Mouse (Mus musculus) kidney, postnatal 0 days (tissue): ENCODE data around the gene Rlf. TPM values are rescaled to one million over a fixed set of nuclear protein-coding genes. Genes with fewer than 3 reads are reported as not detected.
A peak's percentile ranks its signal among the peaks of the same experiment; 100 is the strongest.

ENCODE experiments used
- ATAC-seq: fragments of 200-750 bp; cut with Nextera tagmentation; replicated peaks from 2 replicates; pipeline ENCODE4 v1.8.0; 2017; ENCODE audit warnings: low read depth, moderate number of reproducible peaks, moderate TSS enrichment, moderate library complexity; ENCODE audit not compliant: low FRiP score
- DNase-seq: peaks from one replicate; pipeline ENCODE4 v3.0.0-alpha.2; 2016; ENCODE audit warnings: low spot score
- H3K27ac ChIP-seq: fragments of 300-500 bp; sonication (generic); 2 replicates; pipeline ENCODE4 v1.5.1; 2014; ENCODE audit warnings: mild to moderate bottlenecking
- H3K27me3 ChIP-seq: fragments of 300-500 bp; sonication (generic); 2 replicates; pipeline ENCODE4 v1.6.1; 2014; ENCODE audit warnings: low read length, mixed read lengths; ENCODE audit not compliant: insufficient read depth
- H3K36me3 ChIP-seq: fragments of 300-500 bp; sonication (generic); 2 replicates; pipeline ENCODE4 v1.6.1; 2014; ENCODE audit warnings: low read length, mixed read lengths; ENCODE audit not compliant: insufficient read depth
- H3K4me1 ChIP-seq: fragments of 300-500 bp; sonication (generic); replicated peaks from 2 replicates; pipeline ENCODE4 v1.6.1; 2014; ENCODE audit warnings: antibody characterized with exemption, low read length, mixed read lengths; ENCODE audit not compliant: insufficient read depth
- H3K4me2 ChIP-seq: fragments of 300-500 bp; sonication (generic); 2 replicates; pipeline ENCODE4 v1.6.1; 2014; ENCODE audit warnings: mild to moderate bottlenecking, low read length, moderate library complexity, mixed read lengths
- H3K4me3 ChIP-seq: fragments of 300-500 bp; sonication (generic); replicated peaks from 2 replicates; pipeline ENCODE4 v1.5.1; 2014; ENCODE audit warnings: low read depth, low read length
- H3K9ac ChIP-seq: fragments of 300-500 bp; sonication (generic); 2 replicates; pipeline ENCODE4 v1.6.1; 2014; ENCODE audit warnings: low read depth, low read length
- H3K9me3 ChIP-seq: fragments of 300-500 bp; sonication (generic); replicated peaks from 2 replicates; pipeline ENCODE4 v1.6.1; 2016; ENCODE audit warnings: low read length, inconsistent platforms, mixed read lengths
- CTCF ChIP-seq: IDR thresholded peaks from 2 replicates; pipeline ENCODE4 v1.5.1; 2016; ENCODE audit warnings: antibody characterized with exemption, low read depth, mild to moderate bottlenecking, moderate library complexity
- WGBS: fragments of 180-500 bp; shearing (Covaris S2); extraction: QIAGEN DNeasy Blood & Tissue Kit; methylation state at CpG from one replicate; pipeline ENCODE4 v1.1.7; 2014; 5-methylcytosine and 5-hydroxymethylcytosine counted together
- polyA plus RNA-seq: library from polyadenylated mRNA; unstranded; fragments of >200 nt; fragmentation: Nextera tagmentation; extraction: Ambion mirVana; gene quantifications from 2 replicates; pipeline ENCODE4 v1.2.1, GENCODE M21; 2015

Gene Rlf
- polyA plus RNA-seq, 1 experiment from 2014 or later: 11.9 TPM

DNA sequence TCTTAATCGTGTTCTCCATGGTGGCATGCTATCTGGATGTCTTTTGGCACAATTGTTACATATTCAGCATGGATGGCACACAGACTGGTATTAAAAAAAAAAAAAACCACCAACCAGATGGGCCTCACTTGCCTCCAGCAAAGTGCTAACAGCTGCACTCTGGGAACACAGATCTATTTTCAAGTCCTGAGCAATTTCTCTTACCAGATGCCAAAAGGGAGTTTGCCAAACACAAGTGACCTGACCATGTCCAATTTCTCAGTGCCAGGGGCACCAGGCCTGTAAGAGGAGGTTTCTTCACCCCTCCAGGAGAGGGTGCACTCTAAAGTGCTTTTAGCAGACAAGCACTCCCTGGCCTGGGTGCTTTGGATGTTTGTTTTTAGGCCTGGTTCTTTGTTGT, 12.2 kb upstream of the Rlf start:
- H3K4me1 ChIP-seq: no peaks in the 10 kb centered on the region
- H3K4me2 ChIP-seq: no peak overlapping the region
- no peaks in the 10 kb centered on the region for H3K27me3 ChIP-seq
- H3K27ac ChIP-seq: no peak overlapping the region
- no peaks in the 10 kb centered on the region for H3K9me3 ChIP-seq
- H3K4me3 ChIP-seq: no peak overlapping the region
- TF ChIP-seq CTCF: no peak
- no peaks in the 10 kb centered on the region for H3K36me3 ChIP-seq
- DNase-seq (no peak), ATAC-seq (no peak)
- no peak overlapping the region for H3K9ac ChIP-seq
- WGBS: 44% methylated on average over 1 of the region's 1 CpGs

DNA sequence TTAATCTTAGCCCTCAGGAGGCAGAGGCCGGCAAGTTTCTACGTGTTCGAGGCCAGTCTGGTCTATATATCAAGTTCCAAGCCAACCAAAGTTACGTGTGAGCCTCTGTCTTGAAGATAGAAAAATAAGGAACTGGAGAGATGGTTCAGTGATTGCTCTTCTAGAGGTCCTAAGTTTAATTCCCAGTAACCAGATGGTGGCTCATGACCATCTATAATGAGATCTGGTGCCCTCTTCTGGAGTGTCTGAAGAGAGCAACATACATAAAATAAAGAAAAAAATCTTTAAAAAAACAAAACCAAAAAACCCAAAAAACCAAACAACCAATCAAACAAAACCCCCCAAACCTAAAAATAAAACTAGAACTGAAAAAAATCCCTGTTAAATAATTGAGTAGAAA, 10.3 kb upstream of the Rlf start:
- H3K4me1 ChIP-seq: no peaks in the 10 kb centered on the region
- H3K4me3 ChIP-seq: no peak overlapping the region
- no peaks in the 10 kb centered on the region for H3K9me3 ChIP-seq
- H3K27me3 ChIP-seq: no peaks in the 10 kb centered on the region
- 78% methylated on average over 4 of the region's 4 CpGs for WGBS
- H3K36me3 ChIP-seq: no peaks in the 10 kb centered on the region
- no peak overlapping the region for H3K4me2 ChIP-seq
- no peak overlapping the region for H3K27ac ChIP-seq
- no peak overlapping the region for H3K9ac ChIP-seq
- peak; percentile 39; the same call in 1 of the 2 replicates for TF ChIP-seq CTCF
- DNase-seq (no peak), ATAC-seq (no peak)

DNA sequence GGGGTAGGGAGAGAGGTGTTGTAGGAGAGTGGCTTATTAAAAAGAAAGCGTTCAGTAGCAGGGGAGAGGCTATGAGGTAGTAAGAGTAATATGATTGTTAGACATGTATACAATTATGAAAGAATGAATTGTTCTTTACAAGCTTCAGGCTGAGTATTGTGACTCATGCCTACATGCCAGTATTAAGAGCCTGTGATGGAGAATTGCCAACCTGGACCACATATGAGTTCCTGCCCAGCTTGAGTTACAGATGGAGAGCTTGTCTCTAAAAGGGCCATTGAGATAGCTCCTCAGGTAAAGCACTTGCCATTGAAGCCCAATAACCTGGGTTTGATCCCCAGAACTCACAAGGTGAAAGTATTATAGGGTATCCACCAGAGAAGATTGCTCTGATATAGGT, 8.3 kb upstream of the Rlf start:
- Histone ChIP-seq H3K4me3 (no peak overlapping the region), H3K4me2 (no peak overlapping the region), H3K9ac (no peak overlapping the region), H3K27me3 (no peaks in the 10 kb centered on the region), H3K36me3 (no peaks in the 10 kb centered on the region), H3K27ac (no peak overlapping the region), H3K9me3 (no peaks in the 10 kb centered on the region), H3K4me1 (no peaks in the 10 kb centered on the region)
- no peak for DNase-seq
- WGBS: 81% methylated on average over 1 of the region's 1 CpGs
- ATAC-seq: no peak
- TF ChIP-seq CTCF: no peak

DNA sequence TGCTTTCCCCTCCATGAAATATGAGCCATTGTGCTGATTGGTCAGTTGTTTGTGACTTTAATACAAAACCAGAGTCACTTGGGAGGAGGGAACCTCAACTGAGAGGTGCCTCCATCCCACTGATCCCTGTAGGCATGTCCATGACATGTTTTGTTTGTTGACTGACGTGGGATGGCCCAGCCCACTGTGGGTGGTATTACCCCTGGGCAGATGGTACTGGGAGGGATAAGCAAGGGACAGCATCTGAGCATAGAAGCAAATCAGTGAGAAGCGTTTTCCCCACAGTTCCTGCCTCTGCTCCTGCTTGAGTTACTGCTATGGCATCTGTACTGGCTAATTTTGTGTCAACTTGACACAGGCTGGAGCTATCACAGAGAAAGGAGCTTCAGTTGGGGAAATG, 1.3 kb upstream of the Rlf start:
- Histone ChIP-seq H3K4me1 (peaks cover 13% of the 10 kb centered on the region), H3K9me3 (no peaks in the 10 kb centered on the region), H3K27ac (no peak overlapping the region), H3K4me2 (no peak overlapping the region), H3K27me3 (no peaks in the 10 kb centered on the region), H3K4me3 (no peak overlapping the region), H3K9ac (no peak overlapping the region), H3K36me3 (no peaks in the 10 kb centered on the region)
- no peak for TF ChIP-seq CTCF
- no peak for DNase-seq
- 61% methylated on average over 2 of the region's 2 CpGs for WGBS
- ATAC-seq: no peak

DNA sequence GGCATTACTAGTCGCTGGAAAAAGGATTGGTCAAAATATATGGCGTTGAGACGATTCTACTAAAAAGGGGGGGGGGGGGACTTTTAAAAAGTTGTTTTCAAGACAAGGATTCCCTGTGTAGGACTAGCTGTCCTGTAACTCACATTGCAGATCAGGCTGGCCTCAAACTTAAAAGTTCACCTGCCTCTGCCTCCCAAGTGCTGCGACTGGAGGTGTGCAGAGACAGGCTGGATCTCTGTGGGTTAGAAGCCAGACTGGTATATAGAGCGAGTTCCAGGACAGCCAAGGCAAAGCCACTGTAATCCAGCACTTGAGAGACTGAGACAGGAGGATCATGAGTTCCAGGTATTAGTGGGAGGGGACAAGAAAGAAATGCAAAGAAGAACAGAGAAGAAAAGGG, 605 bp upstream of the Rlf start:
- Histone ChIP-seq H3K27ac (no peak overlapping the region), H3K4me2 (peak overlapping the region; percentile 64), H3K27me3 (no peaks in the 10 kb centered on the region), H3K36me3 (no peaks in the 10 kb centered on the region), H3K4me3 (peak overlapping the region; percentile 97), H3K4me1 (peaks cover 13% of the 10 kb centered on the region), H3K9me3 (no peaks in the 10 kb centered on the region), H3K9ac (peak overlapping the region; percentile 95; the same call in 1 of the 2 replicates)
- no peak for TF ChIP-seq CTCF
- WGBS: 27% methylated on average over 5 of the region's 5 CpGs
- DNase-seq (no peak), ATAC-seq (no peak)

DNA sequence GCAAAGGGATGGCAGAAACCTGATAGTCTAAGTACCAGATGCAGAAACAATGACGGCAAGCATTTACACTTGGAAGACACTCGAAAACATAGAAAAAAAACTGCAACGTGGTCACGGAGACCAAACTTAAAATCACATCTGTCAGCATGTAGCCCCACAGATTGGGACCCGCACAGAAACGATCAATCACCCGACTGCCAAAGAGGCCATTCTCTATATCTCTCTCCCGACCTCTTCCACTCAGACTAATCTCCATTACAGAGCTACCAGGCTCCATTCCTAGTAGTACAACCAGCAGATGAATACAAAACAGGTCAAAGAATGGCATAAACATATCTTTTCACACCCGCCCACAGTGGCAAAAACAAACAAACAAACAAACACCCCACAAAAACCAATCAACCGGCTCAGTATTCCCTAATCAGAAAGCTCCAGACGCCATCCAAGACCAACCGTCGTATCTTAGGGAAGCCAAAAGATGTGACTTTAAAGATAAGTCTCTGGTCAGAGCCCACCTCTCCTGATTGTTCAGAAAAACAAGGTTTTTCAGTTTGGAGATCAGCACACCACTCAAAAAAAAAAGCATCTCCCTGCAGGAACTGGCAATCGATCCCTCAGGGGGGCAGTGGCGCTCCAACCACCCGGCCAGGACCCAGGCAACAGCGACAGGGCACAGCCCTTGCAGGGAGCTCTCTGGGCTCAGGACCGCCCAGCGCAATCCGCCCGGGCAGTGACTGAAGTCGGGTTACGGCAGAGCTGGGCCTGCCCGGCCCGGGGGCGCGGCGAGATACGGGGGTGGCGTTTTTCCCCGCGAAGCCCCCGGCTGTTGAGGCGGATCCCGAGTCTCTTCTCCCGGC, 720 bp downstream of the Rlf start:
- Histone ChIP-seq H3K27ac (peak overlapping the region; percentile 89), H3K36me3 (no peaks in the 10 kb centered on the region), H3K9me3 (no peaks in the 10 kb centered on the region), H3K4me2 (peak overlapping the region; percentile 82), H3K27me3 (no peaks in the 10 kb centered on the region), H3K4me3 (peak overlapping the region; percentile 97), H3K4me1 (peaks cover 13% of the 10 kb centered on the region), H3K9ac (peak overlapping the region; percentile 95)
- ATAC-seq (peak; percentile 89), DNase-seq (peak; percentile 68)
- WGBS: 1% methylated on average over 36 of the region's 36 CpGs
- TF ChIP-seq CTCF: peak; percentile 19; the same call in 1 of the 2 replicates
